Mouse (Mus musculus) E14TG2a.4 (cell line): ENCODE measurements around the gene Slc6a16.

Experiments
- H3K27me3 ChIP-seq: 2 replicates; pipeline ENCODE4 v1.6.1; 2014; ENCODE audit warnings: low read length, control low read depth; ENCODE audit not compliant: insufficient read depth
- H3K36me3 ChIP-seq: 2 replicates; pipeline ENCODE4 v1.6.1; 2014; ENCODE audit warnings: low read length, control low read depth; ENCODE audit not compliant: insufficient read depth
- H3K4me1 ChIP-seq: replicated peaks from 2 replicates; pipeline ENCODE4 v1.6.1; 2014; ENCODE audit warnings: low read depth, low read length, control low read depth
- H3K4me3 ChIP-seq: replicated peaks from 2 replicates; pipeline ENCODE4 v1.5.1; 2014; ENCODE audit warnings: mild to moderate bottlenecking, low read length
- H3K9me3 ChIP-seq: 2 replicates; pipeline ENCODE4 v1.6.1; 2014; ENCODE audit warnings: low read length, control low read depth
- CTCF ChIP-seq: conservative IDR thresholded peaks from 2 replicates; pipeline ENCODE4 v1.5.1; 2014; ENCODE audit warnings: low read length
- NANOG ChIP-seq: IDR thresholded peaks from 2 replicates; pipeline ENCODE4 v1.6.1; 2014; ENCODE audit warnings: borderline replicate concordance, low read length, mixed read lengths
- POU5F1 ChIP-seq: IDR thresholded peaks from 2 replicates; pipeline ENCODE4 v1.6.1; 2014; ENCODE audit warnings: low read length, borderline replicate concordance

Slc6a16 gene

DNA sequence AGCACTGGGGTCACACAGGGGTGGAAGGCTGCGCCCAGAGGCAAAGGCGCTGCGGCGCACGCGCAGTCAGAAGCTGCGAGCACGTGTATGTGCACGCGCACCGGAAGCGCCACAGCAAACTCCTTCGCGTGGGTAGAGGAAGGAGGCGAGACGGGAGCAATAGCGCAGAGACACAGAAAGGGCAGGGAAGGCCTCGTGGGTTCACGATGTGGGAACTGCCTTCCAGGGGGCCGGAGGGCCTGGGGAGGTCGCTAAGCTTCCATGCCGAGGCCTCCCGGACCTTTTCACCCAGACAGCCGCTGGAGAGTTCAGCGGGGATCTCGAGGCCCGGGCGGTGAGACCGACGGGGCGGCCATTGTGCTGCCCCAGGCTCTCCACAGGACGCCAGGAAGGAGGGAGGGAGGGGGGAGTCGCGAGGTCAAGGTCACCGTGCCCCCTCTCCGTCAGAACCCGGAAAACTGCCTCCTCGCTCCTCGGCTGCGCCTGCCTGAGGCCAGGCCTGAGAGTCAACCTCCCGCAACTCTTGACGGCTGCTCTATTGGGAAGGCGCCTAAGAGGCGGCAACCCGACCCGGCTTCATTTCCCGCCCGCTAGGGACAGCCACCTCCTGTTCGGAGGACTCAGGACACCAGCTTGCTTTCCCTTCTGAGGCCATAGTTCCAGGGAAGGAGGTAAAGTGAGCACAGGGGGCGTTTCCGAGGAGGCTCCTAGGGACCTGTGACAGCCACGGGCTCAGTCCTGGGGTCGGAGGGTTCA is at the start of gene Slc6a16:
Slc6a16 (plus strand) TSS at position 453 of the 756 bp plus-strand sequence.
- Histone ChIP-seq H3K4me3 (peak within 1 kb of the TSS; percentile 71), H3K9me3 (no peaks in the 10 kb centered on the region), H3K4me1 (peaks cover 59% of the 10 kb centered on the region), H3K27me3 (peaks cover 7% of the 10 kb centered on the region), H3K36me3 (no peaks in the 10 kb centered on the region)
- no peak for TF ChIP-seq CTCF
- no peak for TF ChIP-seq NANOG
- TF ChIP-seq POU5F1 = 0 out of 2 replicates have a peak, but pooled peaks have one; percentile 6

- H3K9me3 ChIP-seq = no peaks in the 10 kb centered on the region
- TF ChIP-seq POU5F1 = no peak
- no peak for TF ChIP-seq CTCF
- TF ChIP-seq NANOG = no peak
- H3K27me3 ChIP-seq = peaks cover 42% of the 10 kb centered on the region
- no peaks in the 10 kb centered on the region for H3K36me3 ChIP-seq
- peaks cover 75% of the 10 kb centered on the region for H3K4me1 ChIP-seq
- no peak overlapping the region for H3K4me3 ChIP-seq
These were observed 49.7 kb upstream of the Slc6a16 start for GRCm38 (mm10) chr7:45191161-45191560.

- H3K4me3 ChIP-seq = no peak overlapping the region
- peaks cover 79% of the 10 kb centered on the region for H3K4me1 ChIP-seq
- no peaks in the 10 kb centered on the region for H3K9me3 ChIP-seq
- no peaks in the 10 kb centered on the region for H3K36me3 ChIP-seq
- TF ChIP-seq NANOG (no peak), POU5F1 (no peak), CTCF (no peak)
- peaks cover 40% of the 10 kb centered on the region for H3K27me3 ChIP-seq
These were observed 49.0 kb upstream of the Slc6a16 start for GRCm38 (mm10) chr7:45191803-45192363.

DNA sequence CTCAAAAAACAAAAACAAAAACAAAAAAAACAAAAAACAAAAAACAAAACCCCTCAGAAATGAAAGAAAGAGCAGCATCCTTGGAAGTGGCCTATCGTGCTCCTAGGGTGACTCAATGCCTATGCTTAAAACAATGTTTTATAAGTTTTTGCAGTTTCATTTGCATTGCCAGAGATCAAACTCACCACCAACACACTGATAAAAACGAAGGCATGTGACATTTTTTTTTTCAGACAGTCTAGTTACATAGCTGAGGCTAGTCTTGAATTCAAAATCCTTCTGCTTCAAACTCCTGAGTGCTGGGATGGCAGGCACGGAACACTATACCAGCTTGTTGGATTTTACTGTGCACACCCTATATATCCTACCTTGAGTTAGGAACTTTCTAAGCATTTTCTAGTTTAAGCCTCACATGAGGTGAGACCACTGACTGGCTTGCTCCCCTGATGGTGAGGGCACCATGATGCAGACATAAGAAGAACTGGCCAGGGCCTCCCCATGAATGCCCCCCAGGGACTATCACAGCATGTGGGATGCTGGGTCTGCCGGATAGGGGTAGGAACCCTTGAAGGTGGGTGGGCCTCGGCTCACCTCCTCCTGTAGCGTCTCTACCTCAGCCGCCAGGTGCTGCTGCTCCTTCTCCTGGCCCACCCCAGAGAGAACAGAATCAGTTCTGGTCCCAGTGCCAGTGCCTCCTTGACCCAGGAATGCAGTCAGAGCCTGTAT is 48.1 kb upstream of the Slc6a16 start:
- Histone ChIP-seq H3K36me3 (no peaks in the 10 kb centered on the region), H3K4me3 (no peak overlapping the region), H3K9me3 (no peaks in the 10 kb centered on the region), H3K4me1 (peaks cover 86% of the 10 kb centered on the region), H3K27me3 (peaks cover 36% of the 10 kb centered on the region)
- TF ChIP-seq CTCF = no peak
- no peak for TF ChIP-seq POU5F1
- TF ChIP-seq NANOG = no peak

DNA sequence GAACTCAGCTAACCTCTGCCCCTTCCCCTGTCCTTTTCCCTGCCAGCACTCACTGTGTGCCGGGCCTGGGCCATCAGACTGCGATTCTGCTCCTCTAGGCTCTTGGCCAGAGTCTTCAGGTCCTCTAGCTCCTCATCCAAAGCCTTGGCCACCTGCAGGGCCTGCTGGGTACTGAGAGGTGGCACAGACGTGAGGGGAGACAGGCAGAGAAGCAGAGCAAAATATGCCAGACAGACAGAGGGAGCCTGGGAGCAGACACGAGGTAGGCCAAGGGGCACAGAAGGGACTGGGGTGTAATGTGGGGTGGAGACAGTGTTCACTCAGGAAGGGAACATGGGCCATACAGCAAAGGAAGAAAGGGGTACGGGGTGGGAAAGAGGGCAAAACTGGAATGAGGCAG is 47.5 kb upstream of the Slc6a16 start:
- H3K9me3 ChIP-seq = no peaks in the 10 kb centered on the region
- 0 out of 2 replicates have a peak, but pooled peaks have one; percentile 3 for TF ChIP-seq CTCF
- no peak for TF ChIP-seq NANOG
- no peak for TF ChIP-seq POU5F1
- H3K4me3 ChIP-seq = peak overlapping the region; percentile 39; the same call in 1 of the 2 replicates
- peaks cover 32% of the 10 kb centered on the region for H3K27me3 ChIP-seq
- H3K4me1 ChIP-seq = peaks cover 86% of the 10 kb centered on the region
- no peaks in the 10 kb centered on the region for H3K36me3 ChIP-seq

DNA sequence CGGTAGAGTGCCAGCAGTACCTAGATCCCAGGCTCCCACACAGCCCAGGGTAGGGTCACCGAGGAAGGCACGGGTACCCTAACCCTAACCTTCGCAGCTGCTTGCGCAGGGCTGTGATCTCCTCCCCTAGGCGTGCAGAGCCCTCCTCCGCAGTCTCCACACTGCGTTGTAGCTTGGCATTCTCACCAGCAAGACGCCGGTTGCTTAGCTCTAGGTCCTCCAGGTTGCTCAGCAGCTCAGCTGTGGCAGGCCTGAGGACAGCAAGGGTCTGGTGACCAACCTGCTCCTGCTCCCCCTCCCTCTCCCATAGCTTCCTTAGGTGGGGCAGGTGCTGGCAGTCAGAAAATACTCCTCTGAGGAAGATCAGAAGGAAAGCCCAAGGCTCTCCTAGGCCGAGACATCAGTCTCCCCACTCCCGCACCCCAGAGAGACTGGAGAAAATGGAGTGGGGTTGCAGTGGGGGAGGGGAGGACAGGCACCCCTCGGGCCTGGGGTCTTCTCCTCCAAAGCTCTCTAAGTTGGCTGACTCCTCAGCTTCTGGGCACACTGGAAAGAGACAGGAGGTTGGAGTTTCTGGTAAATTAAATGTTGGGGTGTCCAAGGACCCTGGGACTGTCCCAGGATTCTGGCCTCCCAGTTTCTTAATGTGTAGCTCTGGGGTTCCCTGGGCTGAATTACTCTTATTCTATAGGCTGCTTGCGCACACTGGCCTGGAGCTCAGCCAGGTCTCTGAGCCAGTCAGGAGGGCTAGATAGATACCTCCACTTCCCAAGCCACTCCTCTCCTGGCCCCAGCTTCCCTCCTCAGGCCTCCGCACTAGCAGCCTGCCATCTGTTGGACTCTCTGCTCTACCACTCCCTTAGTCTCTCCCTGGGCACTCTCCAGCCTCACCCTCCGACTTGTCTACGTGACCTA is 46.8 kb upstream of the Slc6a16 start:
- H3K9me3 ChIP-seq = no peaks in the 10 kb centered on the region
- peaks cover 86% of the 10 kb centered on the region for H3K4me1 ChIP-seq
- H3K27me3 ChIP-seq = peaks cover 29% of the 10 kb centered on the region
- peak overlapping the region; percentile 39 for H3K4me3 ChIP-seq
- H3K36me3 ChIP-seq = no peaks in the 10 kb centered on the region
- TF ChIP-seq CTCF (no peak), NANOG (no peak), POU5F1 (no peak)

DNA sequence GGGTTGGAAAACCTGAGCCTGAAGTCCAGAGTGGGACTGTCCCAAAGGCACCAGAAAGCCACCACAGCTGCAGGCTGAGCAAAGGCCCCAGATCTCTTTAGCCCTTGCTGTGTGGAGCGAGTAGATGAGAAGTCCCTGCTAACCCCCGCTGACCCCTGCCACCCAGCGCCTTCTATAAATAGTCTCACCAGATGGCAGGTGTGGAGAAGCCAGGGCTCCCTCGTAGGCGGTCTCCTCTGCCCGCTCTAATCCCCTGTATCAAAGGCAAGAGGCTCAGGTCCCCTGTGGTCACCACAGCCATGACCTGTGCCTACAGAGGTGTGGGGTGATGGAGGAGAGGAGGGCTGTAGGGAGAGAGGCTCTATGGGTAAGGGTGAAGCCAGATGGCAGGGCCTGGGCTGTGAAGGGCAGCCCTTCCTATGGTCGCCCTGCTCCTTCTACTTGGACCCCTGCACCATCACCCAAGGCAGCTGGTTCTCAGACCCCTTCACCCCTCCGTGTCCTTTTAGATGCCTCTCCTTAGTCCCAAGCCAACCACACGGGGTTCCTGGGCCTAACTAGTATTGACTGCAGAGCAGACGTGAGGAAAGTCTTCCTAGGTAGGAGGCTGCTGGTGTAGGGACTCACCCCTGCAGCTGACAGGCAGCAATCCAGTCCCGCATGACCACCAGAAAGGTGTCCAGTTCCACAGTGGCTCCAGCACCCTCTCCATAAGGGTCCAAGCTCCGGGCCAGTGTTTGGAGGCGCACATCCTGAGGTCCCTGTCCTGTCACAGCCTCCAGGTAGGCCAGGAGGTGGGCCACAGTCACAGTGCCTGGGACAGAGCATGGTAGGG is 45.3 kb upstream of the Slc6a16 start:
- Histone ChIP-seq H3K4me3 (no peak overlapping the region), H3K27me3 (peaks cover 19% of the 10 kb centered on the region; the same call in 1 of the 2 replicates), H3K4me1 (peaks cover 75% of the 10 kb centered on the region), H3K36me3 (no peaks in the 10 kb centered on the region), H3K9me3 (no peaks in the 10 kb centered on the region)
- TF ChIP-seq POU5F1 (no peak), CTCF (no peak), NANOG (no peak)

- no peak for TF ChIP-seq NANOG
- no peak for TF ChIP-seq POU5F1
- no peak for TF ChIP-seq CTCF
- Histone ChIP-seq H3K9me3 (no peaks in the 10 kb centered on the region), H3K36me3 (no peaks in the 10 kb centered on the region), H3K4me1 (peaks cover 74% of the 10 kb centered on the region), H3K4me3 (no peak overlapping the region), H3K27me3 (peaks cover 19% of the 10 kb centered on the region; the same call in 1 of the 2 replicates)
These were observed 44.7 kb upstream of the Slc6a16 start for GRCm38 (mm10) chr7:45196176-45196535.
